In genomic region chr12:106374840-106375375, GRCm38 (mm10) we compare ENCODE assay signal across 24 mouse cellular contexts.
DNase-seq lines count a peak whose midpoint lies in the region; ATAC-seq and TF ChIP-seq lines count a peak whose summit lies in the region.
"Had no signal": no experiment of that assay in that cellular context is flagged by ENCODE, and none has a peak within 500 bp of the region (broad histone marks: within the 10 kb centered on the region; RNA-seq: fewer than 3 reads in every experiment).

No protein-coding gene starts in this region.

- no peak for ATAC-seq in hindbrain, embryonic 13.5 days (ENCODE audit: low FRiP score)
- ATAC-seq in hindbrain, embryonic 11.5 days (ENCODE audit: low FRiP score) = no peak
- no peak for ATAC-seq in midbrain, embryonic 16.5 days
- ATAC-seq in midbrain, embryonic 11.5 days (ENCODE audit: low FRiP score) = no peak
- ATAC-seq in forebrain, embryonic 12.5 days (ENCODE audit: low FRiP score) = no peak
- ATAC-seq in monocyte, adult 5-6 weeks (replicated peaks; ENCODE audit: insufficient number of reproducible peaks, low FRiP score, low TSS enrichment, poor library complexity, severe bottlenecking) = no peak
- ATAC-seq: activated CD4-positive, CD25-positive, alpha-beta regulatory T cell, adult 4 months; hindbrain, postnatal 0 days; intestine, embryonic 16.5 days had no signal

- no peak overlapping the region for H3K4me3 ChIP-seq in hindbrain, embryonic 13.5 days
- H3K4me3 ChIP-seq in hindbrain, embryonic 11.5 days (ENCODE audit: low read depth, low read length) = no peak overlapping the region
- H3K4me3 ChIP-seq in midbrain, embryonic 16.5 days (ENCODE audit: low read depth, low read length) = no peak overlapping the region
- H3K4me3 ChIP-seq in midbrain, embryonic 11.5 days (ENCODE audit: low read depth, low read length) = no peak overlapping the region
- no peak overlapping the region for H3K4me3 ChIP-seq in forebrain, embryonic 12.5 days (replicated peaks)
- H3K4me3 ChIP-seq: embryonic facial prominence, embryonic 15.5 days; heart, embryonic 15.5 days; liver, embryonic 13.5 days had no signal

- no peak for TF ChIP-seq POLR2A in brain, embryonic 14.5 days (IDR thresholded peaks at IDR 0.05; ENCODE audit: borderline replicate concordance, extremely low read depth, insufficient read depth, insufficient read length, poor library complexity, severe bottlenecking)

- no peak for DNase-seq in hindbrain, embryonic 11.5 days (ENCODE audit: low spot score)
- DNase-seq in midbrain, embryonic 11.5 days (ENCODE audit: low spot score, missing footprints) = no peak
- DNase-seq in brain, embryonic 14.5 days (ENCODE audit: low read depth) = peak; percentile 73
- no peak for DNase-seq in thymus, postnatal 36 days
- DNase-seq: adrenal gland, adult 8-10 months; cerebellum, adult 18-20 months; gastrocnemius, postnatal 36 days; heart, postnatal 36 days; kidney, adult 9 months; kidney, postnatal 25 days; liver, embryonic 13.5 days; lung, adult 2 months; lung, postnatal 14 days; retina, postnatal 1 day; spleen, adult 18-20 months had no signal

- H3K27ac ChIP-seq in hindbrain, embryonic 13.5 days = peak overlapping the region; percentile 68
- no peak overlapping the region for H3K27ac ChIP-seq in hindbrain, embryonic 11.5 days (ENCODE audit: low read depth, low read length)
- H3K27ac ChIP-seq in midbrain, embryonic 16.5 days (ENCODE audit: low read length) = 0 out of 2 replicates have a peak overlapping the region, but pooled peaks have one; percentile 15
- H3K27ac ChIP-seq in midbrain, embryonic 11.5 days (ENCODE audit: low read depth, low read length) = no peak overlapping the region
- peak overlapping the region; percentile 56 for H3K27ac ChIP-seq in forebrain, embryonic 12.5 days
- H3K27ac ChIP-seq: embryonic facial prominence, embryonic 15.5 days; heart, embryonic 15.5 days; hindbrain, postnatal 0 days; liver, embryonic 13.5 days had no signal

- H3K9me3 ChIP-seq in hindbrain, embryonic 13.5 days = no peaks in the 10 kb centered on the region
- H3K9me3 ChIP-seq in hindbrain, embryonic 11.5 days (ENCODE audit: control insufficient read depth, low read length) = no peaks in the 10 kb centered on the region
- no peaks in the 10 kb centered on the region for H3K9me3 ChIP-seq in midbrain, embryonic 16.5 days (replicated peaks; ENCODE audit: control insufficient read depth, low read length, poor library complexity, severe bottlenecking)
- no peaks in the 10 kb centered on the region for H3K9me3 ChIP-seq in midbrain, embryonic 11.5 days (ENCODE audit: control insufficient read depth, low read length)
- no peaks in the 10 kb centered on the region for H3K9me3 ChIP-seq in forebrain, embryonic 12.5 days
- H3K9me3 ChIP-seq: embryonic facial prominence, embryonic 15.5 days; heart, embryonic 15.5 days; liver, embryonic 13.5 days had no signal

- H3K4me1 ChIP-seq in hindbrain, embryonic 13.5 days (replicated peaks) = peaks cover 48% of the 10 kb centered on the region
- no peaks in the 10 kb centered on the region for H3K4me1 ChIP-seq in hindbrain, embryonic 11.5 days (replicated peaks; ENCODE audit: control insufficient read depth, insufficient read depth, low read length)
- H3K4me1 ChIP-seq in midbrain, embryonic 16.5 days (ENCODE audit: control insufficient read depth, insufficient read depth, low read length) = peaks cover 18% of the 10 kb centered on the region
- peaks cover 7% of the 10 kb centered on the region for H3K4me1 ChIP-seq in midbrain, embryonic 11.5 days (ENCODE audit: control insufficient read depth, insufficient read depth, low read length)
- peaks cover 19% of the 10 kb centered on the region for H3K4me1 ChIP-seq in forebrain, embryonic 12.5 days
- H3K4me1 ChIP-seq: liver, embryonic 13.5 days had no signal

- no peak for TF ChIP-seq CTCF in brain, embryonic 14.5 days (IDR thresholded peaks at IDR 0.05; ENCODE audit: borderline replicate concordance, extremely low read depth, insufficient read depth, insufficient read length)

- H3K27me3 ChIP-seq in hindbrain, embryonic 13.5 days = no peaks in the 10 kb centered on the region
- H3K27me3 ChIP-seq in hindbrain, embryonic 11.5 days (ENCODE audit: control insufficient read depth, insufficient read depth, low read length) = no peaks in the 10 kb centered on the region
- H3K27me3 ChIP-seq in midbrain, embryonic 16.5 days (ENCODE audit: control insufficient read depth, insufficient read depth, low read depth, low read length) = no peaks in the 10 kb centered on the region
- H3K27me3 ChIP-seq in midbrain, embryonic 11.5 days (ENCODE audit: control insufficient read depth, insufficient read depth, low read length) = no peaks in the 10 kb centered on the region
- H3K27me3 ChIP-seq in forebrain, embryonic 12.5 days = peaks cover 32% of the 10 kb centered on the region

- no peaks in the 10 kb centered on the region for H3K36me3 ChIP-seq in hindbrain, embryonic 13.5 days
- H3K36me3 ChIP-seq in hindbrain, embryonic 11.5 days (ENCODE audit: control insufficient read depth, insufficient read depth, low read length) = no peaks in the 10 kb centered on the region
- H3K36me3 ChIP-seq in midbrain, embryonic 16.5 days (ENCODE audit: control insufficient read depth, insufficient read depth, low read length) = no peaks in the 10 kb centered on the region
- H3K36me3 ChIP-seq in midbrain, embryonic 11.5 days (ENCODE audit: control insufficient read depth, insufficient read depth, low read length) = no peaks in the 10 kb centered on the region
- no peaks in the 10 kb centered on the region for H3K36me3 ChIP-seq in forebrain, embryonic 12.5 days (replicated peaks)
- H3K36me3 ChIP-seq: embryonic facial prominence, embryonic 15.5 days; heart, embryonic 15.5 days; liver, embryonic 13.5 days had no signal

- H3K4me2 ChIP-seq in hindbrain, embryonic 13.5 days = no peak overlapping the region
- no peak overlapping the region for H3K4me2 ChIP-seq in hindbrain, embryonic 11.5 days (replicated peaks; ENCODE audit: low read depth, low read length)
- no peak overlapping the region for H3K4me2 ChIP-seq in midbrain, embryonic 16.5 days (ENCODE audit: low read length)
- H3K4me2 ChIP-seq in midbrain, embryonic 11.5 days = no peak overlapping the region
- no peak overlapping the region for H3K4me2 ChIP-seq in forebrain, embryonic 12.5 days
- H3K4me2 ChIP-seq: embryonic facial prominence, embryonic 15.5 days; heart, embryonic 15.5 days; liver, embryonic 13.5 days had no signal

- no peak overlapping the region for H3K9ac ChIP-seq in hindbrain, embryonic 13.5 days
- H3K9ac ChIP-seq in hindbrain, embryonic 11.5 days (ENCODE audit: low read depth, low read length) = no peak overlapping the region
- no peak overlapping the region for H3K9ac ChIP-seq in midbrain, embryonic 16.5 days (ENCODE audit: low read depth, low read length)
- H3K9ac ChIP-seq in midbrain, embryonic 11.5 days (ENCODE audit: low read length) = no peak overlapping the region
- H3K9ac ChIP-seq in forebrain, embryonic 12.5 days = no peak overlapping the region
- H3K9ac ChIP-seq: embryonic facial prominence, embryonic 15.5 days; heart, embryonic 15.5 days; liver, embryonic 13.5 days had no signal

- WGBS in hindbrain, embryonic 13.5 days = 36% methylated on average over 12 of the region's 12 CpGs
- WGBS in hindbrain, embryonic 11.5 days = 64% methylated on average over 12 of the region's 12 CpGs
- 46% methylated on average over 12 of the region's 12 CpGs for WGBS in midbrain, embryonic 16.5 days
- 74% methylated on average over 12 of the region's 12 CpGs for WGBS in midbrain, embryonic 11.5 days
- WGBS in forebrain, embryonic 12.5 days = 55% methylated on average over 12 of the region's 12 CpGs

Comparison
In these comparisons a context has a peak if more than half of its experiments do, and no peak if none do; other contexts are left out.
1. H3K27ac ChIP-seq: peak in hindbrain, embryonic 13.5 days (single experiment), midbrain, embryonic 16.5 days (single experiment) and forebrain, embryonic 12.5 days (single experiment); none in hindbrain, embryonic 11.5 days (single experiment) and midbrain, embryonic 11.5 days (single experiment).